Mouse (Mus musculus) T-helper 17 cell (primary cell): ENCODE data around the gene Rnf5.

Source experiments
- in situ Hi-C, 2 experiments: fragments of 300-600 bp; cut with MboI, MseI; formaldehyde crosslinking; loops; 1 replicate in 1 of 2; 2 replicates in 1 of 2; pipeline ENCODE4 v1.15.1; 2025; ENCODE audit warnings: high pct_unique_total_duplicates in 2 of 2

The Rnf5 gene

DNA sequence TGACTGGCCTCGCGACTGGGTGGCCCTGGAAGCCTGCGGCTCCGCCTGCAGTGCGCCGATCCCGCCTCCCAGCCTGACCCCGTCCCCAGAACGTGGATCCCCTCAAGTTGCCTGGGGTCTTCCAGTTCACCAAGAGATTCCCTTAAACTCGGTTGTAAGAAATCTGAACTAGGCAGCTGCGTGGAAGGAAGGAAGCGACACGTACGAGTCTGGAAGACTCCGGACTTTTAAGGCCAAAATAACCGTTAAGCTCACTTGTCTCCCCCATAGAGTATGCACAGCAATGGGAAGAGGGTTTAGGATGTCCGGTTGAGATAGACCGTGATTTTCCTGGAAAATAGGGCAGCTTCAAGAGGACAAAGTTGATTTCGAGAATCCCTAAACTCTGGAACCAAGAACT, 15.7 kb downstream of the Rnf5 start:
- in situ Hi-C loops = loop anchor here in 1 of 2 experiments (25.0 kb wide), 1 partner anchor 1674 kb away; the partner anchor contains the start of genes Rpp21 and Trim39

DNA sequence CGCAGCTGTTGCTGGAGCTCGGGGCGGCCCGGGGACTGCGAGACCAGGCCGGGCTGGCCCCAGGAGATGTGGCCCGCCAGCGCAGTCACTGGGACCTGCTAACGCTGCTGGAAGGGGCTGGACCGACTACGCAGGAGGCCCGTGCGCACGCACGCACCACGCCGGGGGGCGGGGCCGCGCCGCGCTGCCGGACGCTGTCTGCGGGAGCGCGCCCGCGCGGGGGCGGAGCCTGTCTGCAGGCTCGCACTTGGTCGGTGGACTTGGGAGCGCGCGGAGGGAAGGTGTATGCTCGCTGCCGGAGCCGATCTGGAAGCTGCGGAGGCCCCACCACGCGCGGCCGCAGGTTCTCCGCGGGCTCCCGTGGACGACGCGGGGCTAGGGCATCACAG, 16.1 kb downstream of the Rnf5 start:
- in situ Hi-C loops = loop anchor here in 1 of 2 experiments (25.0 kb wide), 1 partner anchor 1675 kb away; the partner anchor contains the start of genes Rpp21 and Trim39

DNA sequence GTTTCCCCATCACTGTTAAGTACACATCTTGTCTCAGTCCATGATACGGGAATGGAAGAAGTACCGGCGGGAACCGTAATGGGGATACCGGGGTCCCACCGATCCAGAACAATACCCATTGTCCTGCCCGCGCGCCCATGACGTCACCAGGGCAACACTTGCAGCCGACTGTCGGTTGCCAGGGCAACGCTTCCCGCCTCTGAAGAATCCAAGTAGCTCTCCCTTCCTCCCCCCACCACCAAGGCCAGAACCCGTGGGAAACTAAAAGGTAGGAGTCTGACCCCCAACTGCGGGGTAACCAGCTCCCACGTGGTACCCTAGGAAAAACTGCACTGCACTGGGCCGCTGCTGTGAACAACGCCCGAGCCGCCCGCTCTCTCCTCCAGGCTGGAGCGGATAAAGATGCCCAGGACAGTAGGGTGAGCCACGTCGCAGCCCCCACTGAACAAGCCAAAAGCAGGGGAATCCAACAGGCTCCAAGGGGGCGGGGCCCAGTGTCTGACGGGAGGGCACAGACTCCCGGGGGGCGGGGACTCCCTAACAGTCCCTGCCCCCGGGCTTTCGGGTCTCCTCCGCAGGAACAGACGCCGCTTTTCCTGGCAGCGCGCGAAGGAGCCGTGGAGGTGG, 16.6 kb downstream of the Rnf5 start:
- in situ Hi-C loops = loop anchor here in 1 of 2 experiments (25.0 kb wide), 1 partner anchor 1675 kb away; the partner anchor contains the start of genes Rpp21 and Trim39

DNA sequence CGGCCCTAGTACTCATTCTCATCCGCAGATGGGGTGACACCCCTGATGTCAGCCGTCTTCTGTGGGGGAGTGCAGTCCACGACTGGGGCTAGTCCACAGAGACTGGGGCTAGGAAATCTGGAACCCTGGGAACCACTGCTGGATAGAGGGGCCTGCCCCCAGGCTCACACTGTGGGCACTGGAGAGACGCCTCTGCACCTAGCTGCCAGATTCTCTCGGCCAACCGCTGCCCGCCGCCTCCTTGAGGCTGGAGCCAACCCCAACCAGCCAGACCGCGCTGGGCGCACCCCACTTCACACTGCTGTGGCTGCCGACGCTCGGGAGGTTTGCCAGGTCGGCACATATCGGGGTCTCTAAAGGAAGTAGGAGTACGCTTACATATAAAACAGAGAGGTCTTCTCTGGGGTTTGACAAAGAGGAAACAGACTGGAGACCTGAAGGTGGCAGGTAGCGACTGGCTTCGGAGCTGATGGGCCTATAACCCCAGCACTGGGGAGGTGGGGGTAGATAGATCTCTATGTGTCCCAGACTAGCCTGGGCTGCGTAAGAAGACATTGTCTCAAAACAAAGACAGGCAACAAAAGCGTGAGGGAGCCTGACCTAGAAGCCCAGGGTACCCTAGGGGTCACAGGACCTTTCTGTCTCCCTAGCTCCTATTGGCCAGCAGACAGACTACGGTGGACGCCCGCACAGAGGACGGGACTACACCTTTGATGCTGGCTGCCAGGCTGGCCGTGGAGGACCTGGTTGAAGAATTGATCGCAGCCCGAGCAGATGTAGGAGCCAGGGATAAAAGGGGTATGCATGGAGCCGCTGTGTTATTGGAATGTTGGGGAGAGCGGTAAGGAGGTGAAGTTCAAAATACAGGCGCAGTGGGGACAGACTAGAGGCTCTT, 17.4 kb downstream of the Rnf5 start:
- in situ Hi-C loops = loop anchor here in 1 of 2 experiments (25.0 kb wide), 1 partner anchor 1676 kb away; the partner anchor contains the start of genes Rpp21 and Trim39

DNA sequence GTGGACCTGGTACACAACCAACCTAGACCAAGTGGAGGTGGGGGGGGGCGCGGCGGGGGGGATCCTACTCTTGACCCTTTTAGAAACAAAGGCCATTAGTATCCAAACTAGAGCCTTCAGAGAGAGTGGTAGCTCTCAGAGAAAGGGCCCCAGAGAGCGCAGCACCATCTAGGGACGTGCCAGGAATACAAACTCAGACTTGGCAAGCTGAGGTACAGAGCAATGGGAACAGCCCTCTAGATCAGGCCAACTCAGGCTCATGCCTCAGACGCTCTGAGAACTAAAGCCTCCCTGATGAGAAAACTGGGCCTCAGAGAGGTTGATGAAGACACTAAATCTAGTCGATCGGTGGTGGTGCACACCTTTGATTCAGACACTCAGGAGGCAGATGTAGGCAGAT, 18.4 kb downstream of the Rnf5 start:
- in situ Hi-C loops = loop anchor here in 1 of 2 experiments (25.0 kb wide), 1 partner anchor 1677 kb away; the partner anchor contains the start of genes Rpp21 and Trim39

DNA sequence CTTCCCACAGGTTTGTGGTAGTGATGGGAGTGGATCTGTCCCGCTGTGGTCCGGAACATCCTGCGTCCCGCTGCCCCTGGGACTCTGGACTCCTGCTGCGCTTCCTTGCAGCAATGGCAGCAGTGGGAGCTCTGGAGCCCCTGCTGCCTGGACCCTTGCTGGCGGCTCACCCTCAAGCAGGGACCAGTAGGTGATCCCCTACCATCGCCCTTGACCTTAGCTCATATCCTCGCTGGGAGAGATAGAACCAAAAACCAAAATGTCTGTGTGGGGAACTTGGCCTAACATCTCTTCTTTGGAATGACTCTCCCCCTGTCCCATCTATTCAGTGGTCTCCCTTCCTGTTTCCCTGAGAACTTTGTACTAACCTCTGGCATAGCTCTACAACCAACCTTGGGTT, 19.7 kb downstream of the Rnf5 start:
- in situ Hi-C loops = loop anchor here in 1 of 2 experiments (25.0 kb wide), 1 partner anchor 1678 kb away; the partner anchor contains the start of genes Rpp21 and Trim39

DNA sequence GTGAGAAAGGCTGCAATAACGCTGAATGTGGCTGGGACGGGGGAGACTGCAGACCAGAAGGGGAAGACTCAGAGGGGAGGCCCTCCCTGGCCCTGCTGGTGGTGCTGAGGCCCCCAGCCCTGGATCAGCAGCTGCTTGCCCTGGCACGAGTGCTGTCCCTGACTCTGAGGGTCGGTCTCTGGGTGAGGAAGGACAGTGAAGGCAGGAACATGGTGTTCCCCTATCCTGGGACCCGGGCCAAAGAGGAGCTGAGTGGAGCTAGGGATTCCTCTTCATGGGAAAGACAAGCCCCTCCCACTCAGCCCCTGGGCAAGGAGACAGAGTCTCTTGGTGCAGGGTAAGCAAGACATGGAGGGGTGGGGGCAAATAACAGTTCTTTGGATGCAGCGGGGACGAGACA, 20.1 kb downstream of the Rnf5 start:
- in situ Hi-C loops = loop anchor here in 1 of 2 experiments (25.0 kb wide), 1 partner anchor 1679 kb away; the partner anchor contains the start of genes Rpp21 and Trim39

DNA sequence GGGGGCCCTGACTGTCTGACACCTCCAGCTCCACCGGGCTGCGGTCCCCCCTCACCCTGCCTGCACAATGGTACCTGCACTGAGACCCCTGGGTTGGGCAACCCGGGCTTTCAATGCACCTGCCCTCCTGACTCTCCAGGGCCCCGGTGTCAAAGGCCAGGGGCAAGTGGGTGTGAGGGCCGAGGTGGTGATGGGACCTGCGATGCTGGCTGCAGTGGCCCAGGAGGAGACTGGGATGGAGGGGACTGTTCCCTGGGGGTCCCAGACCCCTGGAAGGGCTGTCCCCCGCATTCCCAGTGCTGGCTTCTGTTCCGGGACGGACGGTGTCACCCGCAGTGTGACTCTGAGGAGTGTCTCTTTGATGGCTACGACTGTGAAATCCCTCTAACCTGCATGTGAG, 21.0 kb downstream of the Rnf5 start:
- in situ Hi-C loops = loop anchor here in 1 of 2 experiments (25.0 kb wide), 1 partner anchor 1680 kb away; the partner anchor contains the start of genes Rpp21 and Trim39

DNA sequence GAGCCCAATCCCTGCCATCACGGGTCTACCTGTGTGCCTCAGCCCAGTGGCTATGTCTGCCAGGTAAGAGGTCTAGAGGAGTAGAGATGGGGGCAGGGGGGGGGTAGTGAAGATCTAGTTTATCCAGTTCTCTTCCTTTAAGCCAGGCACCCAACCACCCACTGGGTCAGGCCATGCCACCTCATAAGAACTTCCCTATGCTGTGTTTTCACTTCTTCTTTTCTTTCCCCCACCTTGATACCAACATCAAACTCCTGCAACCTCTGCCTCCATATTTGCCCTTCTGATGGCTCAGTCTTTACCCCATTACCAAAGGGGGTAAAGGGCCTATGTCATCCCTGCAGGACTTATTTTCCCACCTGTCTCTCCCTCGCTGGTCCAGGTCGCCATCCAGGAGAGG, 25.4 kb downstream of the Rnf5 start:
- in situ Hi-C loops = loop anchor here in 1 of 2 experiments (25.0 kb wide), 1 partner anchor 1684 kb away; the partner anchor contains the start of genes Rpp21 and Trim39

DNA sequence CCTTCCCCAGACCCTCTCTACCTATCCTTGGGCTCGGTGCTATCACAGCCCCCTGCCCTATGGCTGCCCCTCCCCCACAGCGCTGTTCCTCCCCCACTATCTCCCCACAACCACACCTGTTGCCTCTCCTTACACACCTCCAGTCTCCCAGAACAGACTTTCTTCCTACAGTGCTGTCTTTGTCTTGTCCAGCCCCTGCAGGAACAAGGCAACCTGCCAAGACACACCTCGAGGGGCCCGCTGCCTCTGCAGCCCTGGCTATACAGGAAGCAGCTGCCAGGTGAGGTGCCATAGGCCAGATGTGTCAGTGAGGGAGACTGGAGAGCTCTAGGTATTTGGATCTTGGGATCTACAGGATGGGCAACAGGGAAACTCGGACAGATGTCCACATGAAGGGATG, 26.9 kb downstream of the Rnf5 start:
- in situ Hi-C loops = loop anchor here in 1 of 2 experiments (25.0 kb wide), 1 partner anchor 1686 kb away; the partner anchor contains the start of genes Rpp21 and Trim39

DNA sequence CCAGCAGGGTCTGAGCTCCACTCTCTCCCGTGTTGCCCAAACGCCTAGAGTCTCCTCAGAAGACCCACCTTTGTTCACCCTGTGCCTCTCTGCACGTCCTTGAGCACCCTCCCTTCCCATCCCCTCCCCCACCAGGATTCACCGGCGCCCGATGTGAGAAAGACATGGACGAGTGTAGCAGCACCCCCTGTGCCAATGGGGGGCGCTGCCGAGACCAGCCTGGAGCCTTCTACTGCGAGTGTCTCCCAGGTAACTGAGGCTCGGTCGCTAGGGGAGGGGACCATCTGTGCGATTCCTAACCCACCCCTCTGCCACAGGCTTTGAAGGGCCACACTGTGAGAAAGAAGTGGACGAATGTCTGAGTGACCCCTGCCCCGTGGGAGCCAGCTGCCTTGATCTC, 31.1 kb downstream of the Rnf5 start:
- in situ Hi-C loops = no loop called here

DNA sequence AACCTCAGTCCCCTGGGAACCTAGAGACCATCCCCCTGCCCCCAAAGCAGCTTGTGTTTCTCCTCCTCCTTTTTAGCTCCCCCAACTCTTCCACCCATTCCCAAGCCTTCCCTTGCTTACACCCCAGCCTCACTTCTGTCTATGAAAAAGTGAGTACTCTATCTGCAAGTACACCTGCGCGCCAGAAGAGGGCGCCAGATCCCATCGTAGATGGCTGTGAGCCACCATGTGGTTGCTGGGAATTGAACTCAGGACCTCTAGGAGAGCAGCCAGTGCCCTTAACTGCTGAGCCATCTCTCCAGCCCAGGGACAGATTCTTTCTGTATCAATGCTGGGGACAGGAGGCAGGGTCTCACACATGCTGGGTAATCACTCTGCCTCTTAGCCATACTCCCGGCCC, 31.6 kb downstream of the Rnf5 start:
- in situ Hi-C loops = no loop called here

DNA sequence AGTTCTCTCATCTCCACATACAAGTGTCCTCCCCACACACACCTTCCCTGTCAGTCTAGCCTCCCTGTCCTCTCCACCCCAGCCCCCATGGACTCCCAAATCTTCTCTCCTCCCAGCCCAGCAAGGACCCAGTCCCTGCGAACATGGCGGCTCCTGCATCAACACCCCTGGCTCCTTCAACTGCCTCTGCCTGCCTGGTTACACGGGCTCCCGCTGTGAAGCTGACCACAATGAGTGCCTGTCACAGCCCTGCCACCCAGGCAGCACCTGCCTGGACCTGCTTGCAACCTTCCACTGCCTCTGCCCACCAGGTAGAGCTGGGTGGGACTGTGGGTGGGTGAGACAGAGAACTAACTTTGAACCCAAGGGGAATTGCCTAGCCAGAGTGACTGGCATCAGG, 33.6 kb downstream of the Rnf5 start:
- in situ Hi-C loops = loop anchor here in 1 of 2 experiments (10.0 kb wide), 2 partner anchors 145 to 425 kb away; partner anchors contain the start of gene H2-DMb2

DNA sequence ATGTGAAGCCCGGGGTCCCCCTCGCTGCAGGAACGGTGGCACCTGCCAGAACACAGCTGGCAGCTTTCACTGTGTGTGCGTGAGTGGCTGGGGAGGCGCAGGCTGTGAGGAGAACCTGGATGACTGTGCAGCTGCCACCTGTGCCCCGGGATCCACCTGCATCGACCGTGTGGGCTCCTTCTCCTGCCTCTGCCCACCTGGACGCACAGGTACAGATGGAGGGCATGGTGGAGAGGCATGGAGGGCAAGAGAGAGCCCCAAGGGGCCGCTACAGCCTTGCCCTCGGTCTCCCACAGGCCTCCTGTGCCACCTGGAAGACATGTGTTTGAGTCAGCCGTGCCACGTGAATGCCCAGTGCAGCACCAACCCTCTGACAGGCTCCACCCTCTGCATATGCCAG, 35.1 kb downstream of the Rnf5 start:
- in situ Hi-C loops = loop anchor here in 1 of 2 experiments (10.0 kb wide), 2 partner anchors 146 to 424 kb away; partner anchors contain the start of gene H2-DMb2

DNA sequence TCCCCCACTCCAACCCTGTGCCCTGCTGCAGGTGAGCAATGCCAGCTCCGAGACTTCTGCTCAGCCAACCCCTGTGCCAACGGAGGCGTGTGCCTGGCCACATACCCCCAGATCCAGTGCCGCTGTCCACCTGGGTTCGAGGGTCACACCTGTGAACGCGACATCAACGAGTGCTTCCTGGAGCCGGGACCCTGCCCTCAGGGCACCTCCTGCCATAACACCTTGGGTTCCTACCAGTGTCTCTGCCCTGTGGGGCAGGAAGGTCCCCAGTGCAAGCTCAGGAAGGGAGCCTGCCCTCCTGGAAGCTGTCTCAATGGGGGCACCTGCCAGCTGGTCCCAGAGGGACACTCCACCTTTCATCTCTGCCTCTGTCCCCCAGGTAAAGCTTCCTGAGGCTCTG, 36.2 kb downstream of the Rnf5 start:
- in situ Hi-C loops = loop anchor here in 1 of 2 experiments (10.0 kb wide), 2 partner anchors 147 to 423 kb away; partner anchors contain the start of gene H2-DMb2

DNA sequence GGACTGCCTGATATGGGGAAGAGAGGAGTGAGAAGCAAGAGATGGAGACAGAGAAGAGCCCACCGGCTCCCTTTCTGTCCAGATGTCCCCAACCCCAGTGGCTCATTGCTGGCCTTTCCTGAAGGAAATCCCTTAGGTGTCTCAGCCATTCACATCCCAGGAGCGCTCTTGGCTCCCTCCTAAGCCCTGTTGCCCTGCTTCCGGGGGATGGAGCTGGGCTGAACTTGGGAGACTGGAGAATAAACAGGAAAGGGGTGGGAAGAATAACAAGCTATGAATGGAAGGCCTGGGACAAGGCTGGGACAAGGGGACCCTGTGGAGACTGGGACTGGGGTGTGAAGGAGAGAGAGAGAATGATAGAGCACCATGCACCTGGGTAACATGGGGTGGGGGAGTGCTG, 38.7 kb downstream of the Rnf5 start:
- in situ Hi-C loops = loop anchor here in 1 of 2 experiments (10.0 kb wide), 2 partner anchors 150 to 420 kb away; partner anchors contain the start of gene H2-DMb2

DNA sequence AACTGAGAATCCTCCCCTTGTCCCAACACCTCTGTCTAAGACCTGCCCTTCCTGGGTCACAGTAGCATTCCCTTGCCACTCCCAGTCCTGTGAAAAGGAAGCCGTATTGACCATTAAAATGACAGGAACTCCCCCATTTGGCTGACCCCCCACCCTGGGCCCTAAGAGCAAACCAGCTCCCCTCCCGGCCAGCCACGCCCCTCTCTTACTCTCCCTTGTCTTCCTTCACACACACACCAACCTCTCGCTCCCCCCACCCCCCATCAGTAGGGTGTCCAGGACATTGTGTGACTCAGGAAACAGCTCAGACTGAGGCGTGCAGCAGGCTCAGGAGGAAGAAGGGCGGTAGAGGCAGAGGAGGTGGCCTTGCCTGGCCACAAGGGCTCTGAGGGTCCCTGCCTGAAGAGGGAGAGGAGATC, 39.5 kb downstream of the Rnf5 start, which contains the start of gene Notch4:
TSS of gene Notch4 (plus strand) at position 266 of the 419 bp plus-strand sequence.
- in situ Hi-C loops = loop anchor here in 1 of 2 experiments (10.0 kb wide), 2 partner anchors 151 to 419 kb away; partner anchors contain the start of gene H2-DMb2

DNA sequence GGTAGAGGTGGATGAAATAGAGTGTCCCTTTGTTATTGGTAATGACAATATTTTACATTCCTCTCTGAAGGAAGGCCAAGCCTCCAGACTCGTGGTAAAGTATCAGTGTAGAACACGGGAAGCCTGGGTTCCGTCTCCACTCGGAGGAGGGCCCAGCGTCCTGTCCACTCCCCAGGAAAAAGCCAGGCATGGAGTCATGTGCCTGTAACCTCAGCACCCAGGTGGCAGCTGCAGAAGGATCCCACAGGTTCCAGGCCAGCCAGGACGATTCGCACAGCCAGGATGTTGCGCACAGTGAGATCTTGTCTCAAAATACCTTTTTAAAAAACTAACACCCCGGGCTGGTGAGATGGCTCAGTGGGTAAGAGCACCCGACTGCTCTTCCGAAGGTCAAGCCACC, 40.1 kb downstream of the Rnf5 start:
- in situ Hi-C loops = loop anchor here in 1 of 2 experiments (10.0 kb wide), 2 partner anchors 151 to 419 kb away; partner anchors contain the start of gene H2-DMb2

DNA sequence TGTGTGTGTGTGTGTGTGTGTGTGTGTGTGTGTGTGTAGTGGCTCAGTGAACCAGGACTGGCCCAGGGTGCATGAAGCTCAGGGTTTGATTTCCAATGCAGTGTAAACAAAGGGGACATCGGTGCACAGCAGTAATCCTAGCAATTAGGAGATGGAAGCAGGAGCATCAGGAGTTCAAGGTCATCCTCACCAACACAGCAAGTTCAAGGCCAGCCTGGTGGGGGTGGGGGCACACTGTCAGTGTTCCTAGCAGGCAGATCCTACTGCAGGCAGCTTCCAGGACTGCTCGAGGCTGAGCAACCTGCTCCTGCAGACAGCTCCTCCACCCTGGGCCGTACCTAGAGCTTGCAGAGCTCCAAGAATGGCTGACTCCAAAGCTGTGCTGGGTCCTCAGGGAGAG, 40.9 kb downstream of the Rnf5 start:
- in situ Hi-C loops = loop anchor here in 1 of 2 experiments (10.0 kb wide), 2 partner anchors 152 to 418 kb away; partner anchors contain the start of gene H2-DMb2

DNA sequence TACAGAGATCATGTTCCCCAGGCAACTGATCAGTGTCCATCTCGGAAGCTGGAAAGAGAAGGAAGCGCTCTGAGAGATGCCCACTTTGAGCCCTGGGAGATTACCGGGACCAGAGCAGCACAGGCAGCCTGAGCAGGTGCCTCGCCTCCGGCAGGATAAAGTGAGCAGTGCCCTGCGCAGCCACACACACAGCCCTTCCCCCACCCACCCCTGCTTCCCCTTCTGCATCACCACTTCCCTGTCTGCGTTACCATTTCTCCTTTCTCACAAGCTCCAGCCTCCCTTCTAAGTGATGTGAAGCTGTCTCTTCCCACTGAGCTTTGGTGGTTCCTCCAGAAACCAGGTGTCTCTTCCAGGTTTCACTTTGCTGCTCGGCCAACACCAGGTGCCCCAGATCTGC, 42.3 kb downstream of the Rnf5 start:
- in situ Hi-C loops = loop anchor here in 1 of 2 experiments (10.0 kb wide), 2 partner anchors 154 to 416 kb away; partner anchors contain the start of gene H2-DMb2

DNA sequence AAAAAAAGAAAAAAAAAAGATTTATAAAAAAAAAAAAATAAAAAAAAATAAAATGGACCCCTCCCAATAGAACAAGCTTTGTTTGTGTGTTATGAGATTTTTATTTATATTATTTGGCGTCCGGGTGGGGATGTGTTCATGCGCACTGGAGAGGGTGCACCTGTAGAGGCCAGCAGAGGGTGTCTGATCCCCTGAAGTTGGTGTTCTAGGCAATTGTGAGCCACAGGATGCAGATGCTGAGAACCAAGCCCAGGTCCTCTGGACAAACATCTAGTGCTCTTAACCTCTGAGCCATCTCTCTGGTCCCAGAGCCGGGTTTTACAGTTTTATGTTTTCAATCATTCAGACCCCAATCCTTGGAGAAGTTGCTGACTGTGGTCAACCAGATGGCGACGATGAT, 43.1 kb downstream of the Rnf5 start:
- in situ Hi-C loops = loop anchor here in 1 of 2 experiments (10.0 kb wide), 2 partner anchors 154 to 416 kb away; partner anchors contain the start of gene H2-DMb2
